Mouse (Mus musculus) megakaryocyte-erythroid progenitor cell, adult 5-6 weeks (primary cell): ENCODE results near the gene Cox4i1. TPM values are rescaled to one million over a fixed set of nuclear protein-coding genes. Genes with fewer than 3 reads are reported as not detected.
A peak's percentile ranks its signal among the peaks of the same experiment; 100 is the strongest.

Source experiments
- ATAC-seq: replicated peaks from 2 replicates; pipeline ENCODE4 v1.8.0; 2016; ENCODE audit warnings: mild to moderate bottlenecking, inconsistent platforms; ENCODE audit not compliant: severe bottlenecking, poor library complexity, low FRiP score, low TSS enrichment
- total RNA-seq, 2 experiments: library from RNA; stranded (forward) in 1 of 2; stranded (reverse) in 1 of 2; fragments of 200-1000, 215-1000 nt in 1 of 2; fragments of >200 nt in 1 of 2; fragmentation: Nextera tagmentation in 1 of 2; gene quantifications; 2 replicates each; pipeline ENCODE4 v1.2.3; 2014 to 2017

Cox4i1 gene
- total RNA-seq, 2 experiments from 2014 or later, result 612 to 1,237 TPM

DNA sequence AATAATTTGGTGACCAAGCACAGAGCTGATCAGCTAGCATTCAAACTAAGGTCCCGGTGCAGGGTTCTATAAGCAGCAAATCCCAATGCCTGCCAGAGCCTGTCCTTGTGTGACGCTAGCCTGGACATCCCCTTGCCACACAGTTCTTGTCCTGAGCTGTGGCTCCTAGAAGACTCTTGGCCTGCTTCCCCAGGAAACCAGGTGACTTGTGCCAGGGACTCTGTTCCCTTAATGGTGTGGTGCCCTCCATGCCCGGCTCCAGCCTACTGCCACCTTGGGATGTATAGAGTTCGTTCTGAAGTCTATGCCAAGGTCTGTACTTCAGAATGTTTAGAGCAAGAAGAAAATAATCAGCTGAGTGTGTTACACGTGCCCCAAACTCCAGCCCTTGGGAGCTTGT is 18.6 kb downstream of the Cox4i1 start:
- ATAC-seq, result no peak

DNA sequence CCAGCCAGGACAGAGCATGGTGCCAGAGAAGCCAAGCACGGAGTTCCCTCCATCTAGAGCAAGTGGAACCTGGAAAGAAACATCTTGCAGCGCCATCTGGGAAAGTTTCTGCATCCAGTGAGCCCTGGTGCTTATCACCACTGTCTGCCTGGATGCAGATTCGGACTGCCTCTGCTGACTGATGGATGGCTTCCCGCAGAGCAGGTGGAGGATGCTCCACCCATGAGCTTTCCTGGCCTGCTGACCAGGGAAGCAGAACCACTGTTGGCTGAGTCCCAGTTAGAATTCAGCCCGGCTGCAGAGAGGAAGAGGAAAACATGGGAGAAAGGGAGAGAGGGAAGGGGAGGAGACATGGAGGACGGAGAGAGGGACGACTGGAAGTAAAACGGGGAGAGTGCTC is 19.8 kb downstream of the Cox4i1 start:
- ATAC-seq, result no peak

GRCm38 (mm10) chr8:120688511-120688910 is 20.5 kb downstream of the Cox4i1 start:
- no peak for ATAC-seq

DNA sequence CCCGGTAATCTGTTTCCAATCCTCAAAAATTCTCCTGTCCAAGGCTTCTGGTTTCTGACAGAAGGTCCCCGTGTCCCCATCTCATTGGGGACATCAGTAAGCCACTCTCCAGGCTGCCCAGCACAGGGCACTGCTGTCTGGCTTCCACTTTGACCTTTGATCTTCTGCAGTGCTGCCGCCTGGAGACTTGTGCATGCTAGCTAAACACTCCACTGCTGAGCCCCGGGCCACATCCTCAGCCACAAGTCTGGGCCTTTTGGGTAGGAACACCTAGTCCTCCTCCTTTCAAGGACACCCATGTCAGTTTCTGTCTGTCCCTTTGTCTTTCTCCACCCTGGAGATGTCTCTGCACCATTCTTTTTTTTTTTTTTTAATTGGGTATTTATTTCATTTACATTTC is 24.9 kb downstream of the Cox4i1 start:
- no peak for ATAC-seq

DNA sequence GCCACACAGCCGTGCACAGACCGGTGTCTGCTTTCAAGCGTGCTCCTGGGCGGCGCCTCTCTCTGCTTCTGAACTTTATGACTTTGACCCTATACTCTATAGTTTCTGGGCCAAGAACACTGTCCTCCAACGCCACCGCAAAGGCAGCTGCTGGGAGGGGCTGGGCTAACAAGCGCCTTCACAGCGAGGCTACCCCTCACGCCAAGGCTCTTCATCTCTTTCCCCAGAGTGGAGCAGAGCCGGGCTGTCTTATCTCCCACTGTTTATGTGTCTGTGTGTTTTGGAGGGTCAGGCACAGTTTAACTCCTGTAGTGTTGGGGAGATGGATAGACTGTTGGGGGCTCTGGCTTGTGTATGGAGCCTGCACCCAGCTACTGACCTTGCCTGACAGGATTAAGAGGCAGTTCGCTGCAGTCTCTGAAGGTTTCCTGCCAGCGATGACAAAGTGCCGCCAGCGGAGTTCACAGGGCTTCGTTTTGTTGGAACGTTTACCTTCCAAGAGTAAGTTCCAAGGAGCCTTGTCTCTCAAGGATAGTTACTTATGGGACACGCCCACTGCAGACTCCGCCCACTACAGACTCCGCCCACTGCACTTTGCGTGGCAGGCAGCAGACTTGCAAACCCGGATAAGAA is 26.0 kb downstream of the Cox4i1 start:
- peak; percentile 83 for ATAC-seq

- ATAC-seq, result no peak
Observed at GRCm38 (mm10) chr8:120696401-120697153, 28.6 kb downstream of the Cox4i1 start.

- peak; percentile 33; the same call in 1 of the 2 replicates for ATAC-seq
Observed at GRCm38 (mm10) chr8:120697154-120697978, 29.3 kb downstream of the Cox4i1 start.

DNA sequence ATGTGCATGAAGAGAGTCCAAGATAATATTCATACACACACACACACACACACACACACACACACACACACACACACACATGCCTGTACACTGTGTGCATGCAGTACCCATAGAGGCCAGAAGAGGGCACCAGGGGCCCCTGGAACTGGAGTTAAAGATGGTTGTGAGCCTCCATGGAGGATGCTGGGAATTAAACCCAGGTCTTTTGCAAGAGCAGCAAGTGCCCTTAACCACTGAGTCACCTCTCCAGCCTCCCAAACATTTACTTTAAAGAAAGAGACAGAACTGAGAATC is 29.9 kb downstream of the Cox4i1 start:
- no peak for ATAC-seq

DNA sequence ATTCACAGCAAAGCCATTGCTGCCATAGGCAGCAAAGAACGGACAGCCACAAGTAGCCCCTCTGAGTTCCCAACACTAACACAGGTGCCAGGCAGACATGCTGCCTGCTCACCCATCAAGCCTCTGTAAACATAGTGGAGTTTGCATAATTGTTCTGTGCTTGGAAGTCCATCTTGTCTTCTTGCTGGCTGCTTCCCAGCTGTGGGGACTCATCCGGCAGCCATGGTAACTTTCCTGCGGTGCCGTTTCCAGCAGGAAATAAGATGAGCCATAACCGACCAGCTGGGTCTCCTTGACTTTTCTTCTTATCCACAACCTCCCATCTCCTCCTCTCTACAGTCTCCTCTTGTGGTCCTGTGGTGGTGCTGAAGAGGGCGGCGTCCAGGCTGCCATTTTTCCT is 30.4 kb downstream of the Cox4i1 start:
- no peak for ATAC-seq

- no peak for ATAC-seq
Observed at GRCm38 (mm10) chr8:120699079-120699478, 31.1 kb downstream of the Cox4i1 start.

- no peak for ATAC-seq
Observed at GRCm38 (mm10) chr8:120699565-120699964, 31.5 kb downstream of the Cox4i1 start.

DNA sequence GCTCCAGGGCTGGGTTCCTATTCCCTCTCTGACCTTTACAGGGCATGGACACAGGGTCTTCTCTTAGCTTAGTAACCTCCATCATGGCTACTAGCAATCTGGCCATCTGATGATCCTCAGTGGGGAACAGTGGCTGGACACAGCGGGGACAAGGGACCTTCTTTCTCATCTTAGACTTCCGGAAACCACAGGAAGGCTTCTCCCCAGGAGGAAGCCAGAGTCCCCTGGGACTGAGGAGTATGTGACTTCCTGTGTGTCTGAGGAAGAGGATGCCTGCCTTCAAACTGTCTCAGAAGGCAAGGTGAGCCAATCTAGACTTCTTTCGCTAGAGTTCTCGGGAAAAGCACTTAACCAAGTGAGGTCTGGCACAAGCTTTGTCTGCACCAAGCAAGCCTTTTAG is 32.0 kb downstream of the Cox4i1 start:
- no peak for ATAC-seq

- ATAC-seq, result 0 out of 2 replicates have a peak, but pooled peaks have one; percentile 20
Observed at GRCm38 (mm10) chr8:120701758-120702465, 33.9 kb downstream of the Cox4i1 start.

- no peak for ATAC-seq
Observed at GRCm38 (mm10) chr8:120704203-120704602, 36.2 kb downstream of the Cox4i1 start.

DNA sequence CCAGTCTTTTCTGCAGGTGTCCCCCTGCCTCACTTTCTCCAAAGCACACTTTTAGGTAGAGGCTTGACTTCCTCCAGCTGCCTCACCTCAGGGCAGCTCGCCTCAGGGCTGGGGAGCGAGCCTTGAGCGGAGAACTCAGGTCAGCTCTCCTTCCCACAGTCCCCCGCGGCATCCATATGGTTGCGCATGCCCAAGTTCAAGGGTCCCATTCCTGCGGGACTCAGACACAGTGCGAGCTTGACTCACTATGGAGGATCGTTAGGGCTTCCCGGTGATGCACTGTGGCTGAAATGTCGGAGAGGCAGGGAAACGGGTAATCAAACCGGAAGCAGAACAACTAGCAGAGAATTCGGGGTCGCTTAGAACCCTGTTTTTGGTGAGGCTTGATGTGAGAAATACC is 37.1 kb downstream of the Cox4i1 start:
- ATAC-seq, result no peak

DNA sequence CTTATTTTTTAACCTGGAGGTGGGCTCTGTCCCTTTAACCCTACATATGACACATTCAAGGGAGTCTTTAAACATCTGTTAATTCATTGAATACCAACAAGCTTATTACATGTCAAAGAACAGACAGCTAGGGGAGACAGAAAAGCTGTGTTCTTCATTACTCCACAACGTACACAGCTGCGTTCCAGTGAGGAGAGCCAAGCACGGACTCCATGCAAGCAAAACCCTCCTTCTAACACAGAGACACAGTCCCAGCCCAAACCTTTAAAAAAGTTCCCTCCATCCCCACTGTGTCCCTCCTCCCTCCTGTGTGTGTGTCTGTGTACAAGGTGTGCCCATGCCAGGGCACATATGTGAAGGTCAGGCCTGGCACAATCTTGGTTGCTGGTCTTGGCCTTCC is 38.2 kb downstream of the Cox4i1 start:
- ATAC-seq, result no peak

DNA sequence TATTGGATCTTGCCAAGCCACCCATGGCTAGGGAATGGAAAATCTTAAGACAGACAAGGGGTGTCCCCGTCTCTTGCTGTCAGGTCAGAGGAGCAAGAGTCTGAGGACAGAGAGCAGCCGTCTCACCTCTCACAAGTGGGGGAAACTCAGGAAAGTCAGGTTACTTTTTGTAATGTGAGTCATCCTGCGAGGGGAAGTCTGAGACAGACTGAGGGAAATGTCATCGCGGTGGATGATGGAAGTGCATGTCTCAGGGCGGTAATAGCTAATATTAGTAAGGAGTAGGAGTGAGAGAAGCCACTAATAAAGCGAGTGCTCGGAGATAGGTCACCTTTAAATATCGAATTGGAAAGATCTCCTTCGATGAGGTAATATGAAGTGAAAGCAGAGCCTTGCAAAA is 41.2 kb downstream of the Cox4i1 start:
- ATAC-seq, result no peak

- no peak for ATAC-seq
Observed at GRCm38 (mm10) chr8:120715200-120715599, 47.2 kb downstream of the Cox4i1 start.

DNA sequence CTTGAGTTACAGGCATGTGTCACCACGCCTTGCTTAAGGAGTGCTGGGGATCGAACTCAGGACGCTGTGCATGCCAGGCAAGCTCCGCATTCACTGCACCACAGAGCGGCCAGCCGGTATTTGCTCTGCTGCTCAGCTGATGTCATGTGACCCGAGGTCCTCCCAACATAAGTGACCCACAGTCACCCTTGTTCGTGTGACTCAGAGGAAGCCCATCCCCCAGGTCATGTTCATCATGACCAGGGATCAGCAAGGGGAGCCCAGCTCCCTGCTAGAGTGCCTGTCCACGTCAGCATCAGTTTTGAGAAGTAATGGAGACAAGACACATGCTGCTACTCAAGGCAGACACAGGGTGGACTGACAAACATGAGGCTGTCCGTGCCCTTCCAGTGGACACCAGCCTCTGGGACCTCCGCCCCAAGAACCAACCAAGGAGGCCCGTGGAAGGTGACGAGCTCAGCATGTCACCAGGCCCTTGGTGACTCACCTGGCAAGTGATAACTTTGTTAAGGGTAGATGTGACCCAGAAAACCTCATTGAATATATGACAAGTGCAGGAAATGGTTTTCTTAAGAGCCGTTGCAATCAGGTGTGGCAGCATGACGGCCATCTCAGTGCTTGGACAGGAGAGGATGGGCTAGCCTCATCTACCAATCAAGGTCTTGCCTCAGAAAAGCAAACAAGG is 48.1 kb downstream of the Cox4i1 start:
- no peak for ATAC-seq
